Mouse (Mus musculus): ENCODE results near the gene Ubash3a. TPM values are rescaled to one million over a fixed set of nuclear protein-coding genes. Genes with fewer than 3 reads are reported as not detected.

The Ubash3a gene
- polyA plus RNA-seq, 1 experiment from 2014 or later: not detected

DNA sequence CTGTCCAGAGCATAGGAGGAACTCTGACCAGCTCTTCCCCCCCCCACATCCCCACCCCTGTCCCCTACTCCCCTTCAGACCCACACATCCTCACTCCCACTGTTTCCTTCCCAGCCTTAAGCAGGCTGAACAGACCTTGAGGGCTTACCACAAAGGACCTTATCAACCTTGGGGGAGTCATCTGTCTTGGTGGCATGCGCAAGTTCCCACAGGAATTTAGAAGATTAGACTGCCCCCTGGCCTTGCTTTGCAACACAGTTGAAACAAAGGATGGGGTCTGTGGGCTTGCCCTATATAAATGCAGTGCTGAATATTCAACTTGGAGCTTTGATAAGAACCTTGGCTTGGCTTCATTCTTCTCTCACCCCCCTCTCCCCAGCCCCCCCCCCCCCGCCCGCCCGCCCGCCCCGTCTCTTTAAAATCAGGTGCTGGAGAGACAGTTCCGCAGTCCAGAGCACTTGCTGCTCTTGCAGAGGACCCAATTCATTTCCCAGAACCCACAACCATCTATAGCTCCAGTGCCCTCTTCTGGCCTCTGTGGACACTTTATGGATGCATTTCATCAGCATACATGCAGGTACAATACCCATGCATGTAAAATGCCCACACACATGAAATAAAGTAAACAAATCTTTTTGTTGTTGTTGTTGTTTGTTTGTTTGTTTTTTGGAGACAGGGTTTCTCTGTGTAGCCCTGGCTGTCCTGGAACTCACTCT lies 63.6 kb downstream of the Ubash3a start:
- Histone ChIP-seq H3K27me3 (replicated peaks; ENCODE audit: control insufficient read depth, insufficient read depth, low read length) (no peaks in the 10 kb centered on the region), H3K4me2 (replicated peaks; ENCODE audit: low read depth) (no peak overlapping the region), H3K4me1 (replicated peaks; ENCODE audit: control insufficient read depth, insufficient read depth, low read length) (no peaks in the 10 kb centered on the region; the same call in 1 of the 2 replicates), H3K9ac (ENCODE audit: low read depth, low read length) (no peak overlapping the region), H3K36me3 (ENCODE audit: control insufficient read depth, insufficient read depth) (no peaks in the 10 kb centered on the region), H3K9me3 (ENCODE audit: control insufficient read depth) (no peaks in the 10 kb centered on the region), H3K27ac (ENCODE audit: low read depth, low read length) (no peak overlapping the region), H3K4me3 (ENCODE audit: low read depth, low read length) (no peak overlapping the region)
- WGBS: 50% methylated on average over 6 of the region's 7 CpGs
- ATAC-seq: no peak
- peak; percentile 20; the same call in 1 of the 2 replicates for TF ChIP-seq CTCF (IDR thresholded peaks at IDR 0.05; ENCODE audit: low read depth)

DNA sequence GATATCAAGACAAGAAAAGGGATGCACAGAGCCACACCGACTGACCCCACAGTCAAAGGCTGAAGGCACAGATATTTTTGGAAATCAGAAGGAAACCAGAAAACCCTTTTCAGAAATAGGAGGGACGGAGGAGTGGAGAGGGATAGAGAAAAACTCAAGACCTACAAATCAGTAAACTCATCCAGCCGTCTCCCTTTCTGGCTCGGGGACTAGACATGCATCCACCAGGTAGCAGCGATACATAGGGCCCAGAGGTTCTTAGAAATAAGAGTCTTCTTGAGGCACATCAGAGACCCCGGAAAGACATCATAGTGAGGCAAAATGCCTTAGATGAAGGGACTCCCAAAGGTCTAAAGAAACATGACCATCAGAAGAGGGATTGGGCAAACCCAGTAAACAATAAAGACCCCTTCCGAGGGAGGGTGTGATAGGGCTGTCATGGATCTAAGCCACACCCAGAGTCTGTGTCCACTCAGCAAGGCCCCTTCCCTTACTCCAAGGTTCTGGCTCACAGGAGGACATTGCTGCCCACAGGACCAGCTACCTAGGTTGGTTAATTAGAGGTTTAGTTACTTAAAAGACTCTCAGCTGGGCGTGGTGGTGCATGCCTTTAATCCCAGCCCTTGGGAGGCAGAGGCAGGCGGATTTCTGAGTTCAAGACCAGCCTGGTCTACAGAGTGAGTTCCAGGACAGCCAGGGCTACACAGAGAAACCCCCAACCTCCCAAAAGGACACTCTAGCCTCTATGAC lies 64.9 kb downstream of the Ubash3a start:
- no peaks in the 10 kb centered on the region for H3K27me3 ChIP-seq (replicated peaks; ENCODE audit: control insufficient read depth, insufficient read depth, low read length)
- H3K4me1 ChIP-seq (replicated peaks; ENCODE audit: control insufficient read depth, insufficient read depth, low read length): no peaks in the 10 kb centered on the region; the same call in 1 of the 2 replicates
- no peaks in the 10 kb centered on the region for H3K36me3 ChIP-seq (ENCODE audit: control insufficient read depth, insufficient read depth)
- H3K9ac ChIP-seq (ENCODE audit: low read depth, low read length): no peak overlapping the region
- H3K4me3 ChIP-seq (ENCODE audit: low read depth, low read length): no peak overlapping the region
- 87% methylated on average over 9 of the region's 9 CpGs for WGBS
- H3K27ac ChIP-seq (ENCODE audit: low read depth, low read length): no peak overlapping the region
- no peak overlapping the region for H3K4me2 ChIP-seq (replicated peaks; ENCODE audit: low read depth)
- ATAC-seq: no peak
- H3K9me3 ChIP-seq (ENCODE audit: control insufficient read depth): no peaks in the 10 kb centered on the region
- TF ChIP-seq CTCF (IDR thresholded peaks at IDR 0.05; ENCODE audit: low read depth): no peak

DNA sequence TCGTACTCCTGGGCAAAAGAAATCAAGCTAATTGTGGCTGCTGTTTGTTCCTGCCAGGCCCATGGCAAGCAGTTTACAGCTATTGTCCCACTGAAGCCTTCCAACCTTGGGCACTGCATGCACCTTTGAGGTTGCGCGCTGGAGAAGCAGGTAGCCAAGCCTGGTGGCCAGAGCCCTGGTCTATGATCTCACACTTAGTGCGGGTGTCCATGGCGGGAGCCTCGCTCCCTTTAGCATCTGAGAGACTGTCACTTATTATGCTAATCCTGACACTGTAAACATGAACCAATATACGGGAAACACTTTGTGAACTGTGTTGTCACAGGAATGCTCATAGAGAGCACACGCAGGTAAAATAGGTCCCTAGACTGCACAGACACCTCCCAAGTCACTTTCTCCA lies 66.0 kb downstream of the Ubash3a start:
- Histone ChIP-seq H3K4me2 (replicated peaks; ENCODE audit: low read depth) (no peak overlapping the region), H3K4me1 (replicated peaks; ENCODE audit: control insufficient read depth, insufficient read depth, low read length) (no peaks in the 10 kb centered on the region; the same call in 1 of the 2 replicates), H3K4me3 (ENCODE audit: low read depth, low read length) (no peak overlapping the region), H3K36me3 (ENCODE audit: control insufficient read depth, insufficient read depth) (no peaks in the 10 kb centered on the region), H3K27ac (ENCODE audit: low read depth, low read length) (no peak overlapping the region), H3K9me3 (ENCODE audit: control insufficient read depth) (no peaks in the 10 kb centered on the region), H3K27me3 (replicated peaks; ENCODE audit: control insufficient read depth, insufficient read depth, low read length) (no peaks in the 10 kb centered on the region), H3K9ac (ENCODE audit: low read depth, low read length) (no peak overlapping the region)
- WGBS: 86% methylated on average over 8 of the region's 8 CpGs
- no peak for ATAC-seq
- TF ChIP-seq CTCF (IDR thresholded peaks at IDR 0.05; ENCODE audit: low read depth): no peak

DNA sequence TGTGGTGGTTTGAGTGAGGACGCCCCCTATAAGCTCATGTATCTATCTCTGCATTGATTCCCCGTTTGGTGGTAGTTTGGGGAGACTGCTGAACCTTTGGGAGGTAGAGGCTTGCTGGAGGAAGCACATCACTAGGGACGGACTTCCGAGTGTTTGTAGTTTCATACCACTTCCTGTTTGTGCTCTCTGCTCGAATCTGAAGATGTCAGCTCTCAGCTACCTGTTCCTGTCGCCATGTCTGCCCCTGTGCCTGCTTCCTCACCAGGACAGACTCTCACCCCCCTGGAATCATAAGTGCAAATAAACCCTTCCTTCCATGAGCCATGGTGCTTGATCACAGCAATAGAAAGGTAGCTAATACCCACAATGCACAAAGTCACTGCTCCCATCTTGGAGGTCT lies 67.5 kb downstream of the Ubash3a start:
- TF ChIP-seq CTCF (IDR thresholded peaks at IDR 0.05; ENCODE audit: low read depth): no peak
- no peaks in the 10 kb centered on the region for H3K27me3 ChIP-seq (replicated peaks; ENCODE audit: control insufficient read depth, insufficient read depth, low read length)
- WGBS: 65% methylated on average over 6 of the region's 6 CpGs
- no peak for ATAC-seq
- no peak overlapping the region for H3K4me2 ChIP-seq (replicated peaks; ENCODE audit: low read depth)
- H3K27ac ChIP-seq (ENCODE audit: low read depth, low read length): no peak overlapping the region
- H3K9ac ChIP-seq (ENCODE audit: low read depth, low read length): no peak overlapping the region
- no peaks in the 10 kb centered on the region; the same call in 1 of the 2 replicates for H3K4me1 ChIP-seq (replicated peaks; ENCODE audit: control insufficient read depth, insufficient read depth, low read length)
- H3K36me3 ChIP-seq (ENCODE audit: control insufficient read depth, insufficient read depth): no peaks in the 10 kb centered on the region
- H3K4me3 ChIP-seq (ENCODE audit: low read depth, low read length): no peak overlapping the region
- no peaks in the 10 kb centered on the region for H3K9me3 ChIP-seq (ENCODE audit: control insufficient read depth)

DNA sequence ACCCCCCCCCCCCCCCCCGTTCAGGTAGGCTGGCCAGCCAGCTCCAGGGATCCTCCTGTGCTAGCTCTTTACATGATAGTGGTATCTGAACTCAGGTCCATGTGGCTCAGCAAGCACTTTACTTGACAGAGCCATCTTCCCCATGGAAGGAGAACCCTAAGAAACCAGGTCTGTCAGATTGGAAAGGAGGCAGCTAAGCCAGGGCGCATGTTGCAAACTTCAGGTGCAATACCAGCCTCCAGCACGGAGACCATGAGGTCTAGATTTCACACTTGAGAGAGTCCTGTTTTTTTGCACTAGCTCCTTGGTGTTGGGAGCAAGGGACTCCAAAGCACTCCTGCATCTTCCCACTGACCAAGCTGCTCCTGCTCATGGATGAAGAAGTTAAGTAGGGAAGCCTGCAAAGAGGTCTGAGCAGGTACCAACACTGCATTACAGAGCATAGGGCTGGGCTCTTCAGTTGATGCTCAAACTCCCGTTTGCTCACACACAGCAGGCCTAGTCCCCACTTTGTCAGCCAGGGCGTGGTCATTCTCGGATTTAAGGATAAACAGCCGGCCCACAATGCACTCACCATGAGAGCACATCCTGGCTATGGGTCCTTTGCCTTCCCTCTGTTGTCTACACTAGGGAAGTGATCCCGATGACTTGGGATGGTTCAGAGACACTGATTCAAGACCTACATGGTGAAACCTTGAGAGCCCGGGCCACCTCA lies 68.7 kb downstream of the Ubash3a start:
- TF ChIP-seq CTCF (IDR thresholded peaks at IDR 0.05; ENCODE audit: low read depth): no peak
- Histone ChIP-seq H3K4me1 (replicated peaks; ENCODE audit: control insufficient read depth, insufficient read depth, low read length) (no peaks in the 10 kb centered on the region; the same call in 1 of the 2 replicates), H3K27ac (ENCODE audit: low read depth, low read length) (no peak overlapping the region), H3K27me3 (replicated peaks; ENCODE audit: control insufficient read depth, insufficient read depth, low read length) (no peaks in the 10 kb centered on the region), H3K4me2 (replicated peaks; ENCODE audit: low read depth) (peak overlapping the region; percentile 86), H3K9ac (ENCODE audit: low read depth, low read length) (no peak overlapping the region), H3K4me3 (ENCODE audit: low read depth, low read length) (peak overlapping the region; percentile 46), H3K36me3 (ENCODE audit: control insufficient read depth, insufficient read depth) (no peaks in the 10 kb centered on the region), H3K9me3 (ENCODE audit: control insufficient read depth) (no peaks in the 10 kb centered on the region)
- 35% methylated on average over 9 of the region's 9 CpGs for WGBS
- ATAC-seq: no peak
